Mouse (Mus musculus) thymus, postnatal 25 days (tissue): Measurements from ENCODE around the gene Git2.

Experiments
- DNase-seq: peaks from one replicate; pipeline ENCODE4 v3.0.0; 2022

Git2 gene

DNA sequence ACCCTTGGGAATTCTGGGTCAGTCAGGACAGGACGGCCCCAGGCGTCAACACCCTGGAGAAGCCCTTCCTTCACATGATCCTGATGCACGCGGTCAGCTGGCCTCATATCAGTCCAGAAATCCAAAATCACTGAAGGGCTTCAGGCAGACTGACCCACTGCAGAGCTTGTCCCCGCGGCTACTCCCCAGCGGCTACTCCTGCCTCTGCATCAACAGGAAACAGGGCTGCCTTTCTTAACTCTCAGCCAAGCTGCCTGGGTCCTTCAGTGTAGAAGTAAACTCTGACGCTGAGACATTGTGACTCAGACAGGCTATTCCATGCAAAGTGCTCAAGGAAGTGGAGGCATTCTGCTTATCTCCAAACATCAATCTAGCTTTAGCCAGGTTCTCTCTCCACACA lies 13.3 kb downstream of the Git2 start:
- DNase-seq = no peak

DNA sequence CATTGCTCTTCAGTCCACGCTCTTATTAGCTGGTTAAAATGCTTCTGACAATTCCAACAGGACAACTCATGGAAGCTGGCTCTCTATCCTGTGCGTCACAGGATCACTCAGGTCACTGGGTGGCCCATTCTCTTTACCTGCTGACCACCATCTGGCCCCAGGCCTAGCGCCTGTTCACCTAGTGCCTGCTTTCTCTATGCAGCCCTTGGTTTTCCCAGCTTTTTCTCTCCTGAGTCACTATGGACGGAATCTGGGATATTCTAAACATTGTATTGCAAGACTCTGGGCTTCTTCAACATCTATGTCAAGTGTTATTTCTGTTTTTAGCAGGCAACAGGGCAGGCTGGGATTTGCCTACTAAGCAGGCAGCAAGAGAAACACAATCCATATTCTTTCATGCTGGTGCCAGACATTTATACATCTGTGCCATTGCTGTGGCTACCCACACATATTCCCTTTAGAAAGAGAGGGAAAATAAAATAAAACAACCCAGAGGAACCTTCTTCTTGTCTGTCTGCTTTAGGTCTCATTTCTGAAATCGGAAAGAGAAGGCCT lies 15.7 kb downstream of the Git2 start:
- no peak for DNase-seq

GRCm38 (mm10) chr5:114753384-114753783 lies 21.9 kb downstream of the Git2 start:
- no peak for DNase-seq

- no peak for DNase-seq
These were observed 22.9 kb downstream of the Git2 start for GRCm38 (mm10) chr5:114752397-114752796.

DNA sequence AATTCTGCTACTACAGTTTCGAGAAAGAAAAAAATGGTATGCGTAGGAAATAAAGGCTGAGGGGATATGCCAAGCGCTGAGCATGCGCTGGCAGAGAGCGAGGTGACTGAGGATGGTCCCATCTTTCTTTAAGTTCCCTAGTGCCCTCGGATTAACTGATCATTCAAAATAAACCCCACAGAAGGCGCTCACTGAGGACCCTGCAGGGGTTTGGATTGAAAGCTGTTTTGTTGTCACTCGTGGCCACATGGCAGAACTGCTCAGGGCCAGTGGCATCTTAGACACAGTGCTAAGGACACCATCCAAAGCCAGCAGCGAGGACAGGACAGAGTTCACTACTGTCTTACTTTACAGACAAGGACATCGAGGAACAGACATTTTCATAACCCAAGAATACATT lies 25.0 kb downstream of the Git2 start:
- DNase-seq = no peak

- DNase-seq = no peak
These were observed 27.8 kb downstream of the Git2 start for GRCm38 (mm10) chr5:114747521-114747920.

DNA sequence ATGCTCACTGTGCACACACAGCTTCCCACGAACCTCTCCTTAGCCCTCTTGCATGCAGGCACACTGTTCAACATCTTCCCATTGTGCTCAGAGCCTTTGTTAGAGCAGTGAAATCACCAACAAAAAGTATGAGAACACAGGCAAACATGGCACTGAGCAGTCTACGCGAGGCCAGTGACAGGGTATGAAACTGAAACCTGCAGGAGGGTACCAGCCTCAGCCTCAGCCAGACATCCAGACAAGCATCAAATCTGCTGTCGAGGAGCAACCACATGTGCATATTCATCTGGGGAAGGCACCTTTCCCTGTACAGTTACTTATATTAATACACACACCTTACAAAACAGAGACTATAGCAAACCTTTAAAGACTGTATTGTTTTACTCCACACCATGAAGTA lies 28.4 kb downstream of the Git2 start:
- DNase-seq = no peak

GRCm38 (mm10) chr5:114745581-114745980 lies 29.7 kb downstream of the Git2 start:
- DNase-seq = no peak

DNA sequence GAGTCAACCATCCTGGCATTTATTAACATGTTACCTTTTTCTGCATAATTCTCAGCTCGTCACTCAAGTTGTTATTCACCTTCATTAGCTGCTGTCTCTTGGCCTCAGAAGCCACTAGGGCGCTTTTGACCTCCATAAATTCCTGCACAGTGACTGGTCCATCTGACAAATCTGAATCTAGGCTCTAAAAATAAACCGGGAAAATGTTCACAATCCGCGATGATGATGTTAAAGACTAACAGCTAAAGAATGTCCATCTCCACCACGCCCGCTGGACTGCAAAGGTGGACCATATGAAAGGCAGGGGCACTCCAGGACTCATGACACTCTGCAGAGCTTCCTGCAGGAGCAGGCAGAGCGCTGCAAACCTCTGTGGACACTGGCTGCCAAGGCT lies 31.6 kb downstream of the Git2 start:
- no peak for DNase-seq

DNA sequence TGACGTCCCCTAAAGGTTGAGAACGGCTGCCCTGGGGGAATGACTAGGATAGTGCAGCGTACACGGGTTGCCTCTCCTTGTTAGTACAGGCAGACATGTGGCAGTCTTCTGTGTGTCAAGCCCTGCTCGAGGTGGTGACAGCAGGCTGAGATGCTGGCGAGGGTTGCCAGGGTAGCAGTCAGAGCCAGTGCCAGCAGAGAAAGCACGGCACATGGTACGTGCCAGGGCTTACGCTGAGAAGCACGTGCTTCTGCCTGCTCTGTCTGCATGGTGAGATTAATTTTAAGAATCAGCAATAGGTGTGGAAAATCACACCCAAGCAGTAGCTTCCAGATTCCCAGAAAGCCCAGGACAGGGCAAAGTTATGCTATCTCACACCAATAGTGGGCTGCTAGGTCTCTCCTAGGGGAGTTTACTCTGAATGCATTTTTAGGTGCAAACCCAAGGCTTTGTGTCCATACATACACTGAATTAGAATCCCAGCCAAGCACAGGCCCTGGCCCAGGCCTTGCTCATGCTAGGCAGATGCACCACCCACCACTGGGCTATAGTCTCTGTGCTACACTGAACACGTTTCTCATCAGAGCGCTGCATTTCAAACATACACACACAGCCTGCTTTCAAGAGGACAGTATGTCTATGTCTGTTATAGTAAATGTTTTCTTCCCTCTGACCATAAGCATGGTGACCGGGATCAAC lies 32.2 kb downstream of the Git2 start:
- DNase-seq = no peak

GRCm38 (mm10) chr5:114742572-114742971 lies 32.7 kb downstream of the Git2 start:
- no peak for DNase-seq

GRCm38 (mm10) chr5:114740595-114740994 lies 34.7 kb downstream of the Git2 start:
- DNase-seq = no peak

- no peak for DNase-seq
These were observed 36.5 kb downstream of the Git2 start for GRCm38 (mm10) chr5:114738707-114739241.

DNA sequence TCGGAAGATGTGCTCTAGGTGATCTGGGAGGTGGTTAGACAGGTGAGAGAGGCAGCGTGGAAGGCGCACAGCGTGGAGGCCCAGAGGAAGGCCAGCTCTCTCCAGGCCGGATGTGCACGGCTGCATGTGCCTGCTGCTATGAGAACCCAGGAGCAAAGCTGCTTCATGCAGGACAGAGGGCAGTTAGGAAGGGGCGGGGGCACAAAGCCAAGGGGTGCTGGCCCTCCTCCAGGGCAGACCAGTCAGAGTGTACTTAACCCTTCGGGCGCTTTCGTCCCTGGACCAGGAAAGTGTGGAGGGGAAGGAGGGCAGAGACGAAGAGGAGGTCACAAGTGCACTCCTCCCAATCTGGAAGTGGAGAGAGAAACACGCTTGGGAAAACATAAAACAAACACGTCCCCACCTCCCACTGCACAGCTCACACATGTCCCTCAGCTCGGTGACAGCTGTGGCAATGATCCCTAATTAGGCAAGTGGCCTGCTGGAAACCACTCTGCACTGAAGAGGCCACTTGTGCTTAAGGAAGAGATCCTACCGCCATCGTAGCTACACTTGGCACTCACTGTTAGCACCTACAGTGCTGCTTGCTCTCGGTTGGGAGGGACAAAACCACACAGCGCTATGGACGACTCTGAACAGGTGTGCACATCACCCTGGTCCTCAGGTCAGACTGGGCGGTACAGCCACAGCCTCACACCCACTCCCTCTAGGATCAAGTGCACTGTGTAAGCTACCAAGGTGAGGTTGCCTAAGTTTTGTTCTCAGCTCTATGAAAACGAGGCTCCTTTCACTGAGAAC lies 38.0 kb downstream of the Git2 start:
- DNase-seq = no peak

DNA sequence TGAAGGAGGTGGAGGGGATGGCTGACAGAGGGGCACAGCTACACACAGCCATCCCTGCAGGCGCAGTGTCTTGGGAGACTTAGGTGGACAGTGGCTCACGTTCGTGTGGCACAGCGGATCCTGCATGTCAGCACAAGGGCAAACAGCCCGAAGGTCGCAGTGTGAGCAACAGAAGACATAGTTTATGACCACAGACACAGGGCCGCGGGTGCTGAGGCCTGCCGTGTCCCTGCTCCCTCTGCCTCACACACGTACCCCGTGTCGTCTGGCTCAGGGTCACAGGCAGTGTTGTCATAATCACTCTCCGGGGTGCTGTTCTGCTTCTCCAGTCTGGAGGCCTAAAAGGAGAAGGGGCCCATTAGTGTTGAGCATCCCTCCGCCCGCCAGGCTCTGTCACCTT lies 41.7 kb downstream of the Git2 start:
- DNase-seq = no peak

DNA sequence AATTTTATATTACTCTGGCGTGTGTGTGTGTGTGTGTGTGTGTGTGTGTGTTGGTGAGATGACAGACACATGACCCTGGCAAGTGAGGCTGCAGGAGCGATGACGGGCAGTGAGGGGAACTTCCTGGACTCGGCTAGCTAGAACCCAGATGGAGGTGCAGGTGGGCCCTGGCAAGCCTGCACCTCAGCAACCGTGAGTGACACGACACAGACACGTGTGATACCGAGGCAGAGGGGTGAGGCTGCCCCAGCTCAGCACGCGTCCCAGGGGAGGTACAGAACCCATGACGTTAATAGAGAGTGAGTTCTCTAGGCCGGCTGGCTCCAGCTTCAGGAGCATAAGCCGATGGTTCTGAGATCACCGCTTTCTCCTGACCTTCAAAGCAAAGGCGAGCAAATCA lies 43.3 kb downstream of the Git2 start:
- no peak for DNase-seq

- no peak for DNase-seq
These were observed 43.8 kb downstream of the Git2 start for GRCm38 (mm10) chr5:114731498-114731897.

DNA sequence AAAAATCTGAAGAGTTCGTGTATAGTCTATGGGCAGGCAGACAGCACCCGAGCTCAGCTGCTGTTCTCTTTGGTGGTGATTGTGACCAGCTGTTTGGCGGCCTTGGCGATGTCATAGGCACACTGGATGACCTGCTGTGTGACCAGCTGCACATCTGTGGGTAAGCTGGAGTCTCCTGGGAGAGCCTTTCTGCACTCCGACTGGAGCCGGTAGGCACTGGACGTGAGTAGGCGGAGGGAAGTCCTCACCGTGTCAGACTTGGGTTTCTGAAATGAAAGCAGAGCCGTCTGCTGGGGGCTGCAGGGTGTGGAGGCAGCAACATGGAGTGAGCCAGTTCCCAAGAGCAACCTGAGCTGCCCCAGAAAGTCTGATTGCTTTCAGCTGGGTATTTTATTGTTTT lies 45.2 kb downstream of the Git2 start:
- DNase-seq = no peak

GRCm38 (mm10) chr5:114728160-114728559 lies 47.2 kb downstream of the Git2 start:
- DNase-seq = no peak

GRCm38 (mm10) chr5:114722846-114723245 lies 52.5 kb downstream of the Git2 start:
- no peak for DNase-seq

- no peak for DNase-seq
These were observed 53.3 kb downstream of the Git2 start for GRCm38 (mm10) chr5:114721969-114722368.

DNA sequence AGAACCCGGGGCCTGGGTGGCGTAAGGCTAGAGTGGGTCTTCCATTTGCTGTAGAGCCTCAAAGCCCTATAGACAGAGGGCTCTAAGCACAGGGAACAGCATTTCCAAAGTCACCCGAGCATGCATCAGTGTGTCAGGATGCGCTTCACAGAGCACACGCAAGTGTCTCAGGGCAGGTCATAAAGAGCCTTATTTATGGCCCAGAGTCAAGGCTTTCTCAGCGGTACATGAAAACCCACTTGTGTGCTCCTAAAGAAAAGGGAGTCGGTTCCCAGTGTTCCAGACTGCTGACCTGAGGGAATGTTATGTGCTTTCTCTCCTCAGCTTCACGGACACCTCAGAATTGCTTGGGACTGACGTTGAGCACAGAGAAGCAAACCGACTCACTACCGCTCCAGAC lies 54.5 kb downstream of the Git2 start:
- DNase-seq = no peak

DNA sequence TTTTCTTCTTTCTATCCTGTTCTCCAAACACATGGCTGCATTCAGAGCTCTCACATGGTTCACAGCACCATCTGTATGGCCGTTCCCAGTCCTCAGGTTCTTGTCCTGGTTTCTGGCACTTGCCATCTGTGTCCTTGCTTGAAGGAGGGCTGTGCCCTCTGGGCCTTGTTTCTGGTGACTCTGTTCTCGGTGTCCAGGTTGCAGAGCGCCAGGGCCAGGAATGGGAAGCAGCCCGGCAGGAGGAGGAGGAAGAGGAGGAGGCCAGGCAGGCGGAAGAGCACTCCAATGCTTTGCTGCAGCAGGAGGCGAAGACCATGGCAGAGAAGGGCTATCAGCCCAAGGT lies 55.4 kb downstream of the Git2 start:
- no peak for DNase-seq
